Mouse (Mus musculus): ENCODE measurements around the gene Mier3. TPM values are rescaled to one million over a fixed set of nuclear protein-coding genes. Genes with fewer than 3 reads are reported as not detected.
A peak's percentile ranks its signal among the peaks of the same experiment; 100 is the strongest.

The Mier3 gene
- polyA plus RNA-seq (2017; shearing (Covaris generic)): 10 to 100 TPM; 15.0 to 19.9 (median 17.1) TPM

DNA sequence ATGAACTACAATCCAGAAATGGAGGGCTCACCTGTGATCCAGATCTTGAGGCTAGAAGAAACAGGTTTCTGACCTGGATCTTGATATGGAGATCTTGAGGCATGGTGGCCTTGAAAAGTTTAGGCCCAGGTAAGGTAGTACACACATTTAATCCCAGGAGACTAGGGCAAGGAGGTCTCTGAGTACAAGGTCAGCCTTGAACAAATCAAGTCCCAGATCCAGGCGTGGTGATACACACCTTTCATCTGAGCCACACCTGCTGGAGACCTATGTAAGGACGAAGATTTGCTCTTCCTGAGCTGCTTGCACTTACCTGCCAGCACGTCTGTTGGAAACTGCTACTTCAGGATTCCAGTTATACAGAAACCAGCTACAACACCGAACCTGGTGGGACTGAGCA lies at the start of gene Mier3:
Gene Mier3 (plus strand): TSS at position 301 of the 400 bp plus-strand sequence.
- ATAC-seq: no peak

DNA sequence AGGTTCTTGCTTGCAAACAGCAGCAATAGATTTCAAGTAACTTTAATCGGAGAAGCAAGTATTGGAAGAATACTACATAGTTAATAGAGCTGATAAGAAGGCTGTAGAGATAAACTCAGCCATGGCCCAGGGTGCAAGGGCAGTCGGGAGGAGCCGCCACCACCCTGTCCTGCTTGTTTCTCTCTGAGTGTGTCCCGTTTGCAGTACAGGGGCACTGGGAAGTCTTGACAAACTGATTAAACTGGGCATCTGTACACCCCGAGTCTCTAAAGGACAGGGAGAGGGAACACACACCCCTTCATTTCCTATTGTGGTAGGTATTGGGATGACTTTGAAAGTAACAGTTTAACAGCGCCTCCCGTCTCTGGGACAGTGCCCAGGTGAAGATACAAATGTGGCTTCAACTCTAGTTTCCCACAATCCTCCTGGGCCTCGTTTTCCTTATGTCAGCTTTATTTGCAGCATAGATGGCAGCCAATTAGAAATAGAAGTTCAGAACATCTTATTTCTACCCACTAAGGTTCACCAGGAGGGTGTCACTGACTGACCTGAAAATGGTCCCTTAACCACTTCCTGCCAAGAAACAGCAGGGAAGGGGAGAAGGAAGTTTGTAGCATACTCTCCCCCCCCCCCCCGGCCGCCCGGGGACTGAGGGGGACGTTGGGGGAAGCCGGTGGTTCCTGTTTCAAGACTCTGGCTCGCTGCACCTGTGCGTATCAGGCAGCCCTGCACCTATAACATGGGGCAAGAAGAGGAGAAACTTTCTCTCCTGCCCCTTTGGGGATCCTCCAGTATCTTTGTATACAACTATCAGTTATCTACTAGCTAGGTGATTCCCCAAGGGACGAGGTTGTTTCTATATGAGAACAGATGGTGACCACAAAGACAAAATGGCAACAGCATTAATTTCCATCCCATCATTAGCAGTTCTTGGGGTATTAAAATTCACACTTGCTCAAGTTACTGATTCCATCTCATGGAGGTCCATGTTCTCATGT lies 46.3 kb upstream of the Mier3 start:
- ATAC-seq: peak; percentile 50

DNA sequence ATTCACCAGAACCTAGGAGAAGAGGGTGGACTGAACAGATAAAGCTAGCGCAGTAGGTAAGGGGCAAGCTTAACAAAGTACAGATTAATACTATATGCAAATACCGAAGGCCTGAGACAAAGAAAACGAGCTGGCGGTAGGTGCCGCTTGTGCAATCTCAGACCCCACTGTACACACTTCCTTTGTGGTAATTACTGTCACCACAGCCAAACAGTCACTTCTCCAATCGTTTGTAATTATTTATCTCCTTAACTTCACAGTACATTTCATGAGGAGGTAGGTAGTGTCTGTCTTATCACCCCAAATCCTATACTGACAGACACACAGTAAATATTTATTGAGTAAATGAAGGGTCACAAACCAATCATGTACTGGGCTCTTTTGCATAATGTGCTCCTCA lies 40.5 kb upstream of the Mier3 start:
- ATAC-seq: no peak

- ATAC-seq: no peak
Measured at GRCm38 (mm10) chr13:111643636-111644035, 37.1 kb upstream of the Mier3 start.

DNA sequence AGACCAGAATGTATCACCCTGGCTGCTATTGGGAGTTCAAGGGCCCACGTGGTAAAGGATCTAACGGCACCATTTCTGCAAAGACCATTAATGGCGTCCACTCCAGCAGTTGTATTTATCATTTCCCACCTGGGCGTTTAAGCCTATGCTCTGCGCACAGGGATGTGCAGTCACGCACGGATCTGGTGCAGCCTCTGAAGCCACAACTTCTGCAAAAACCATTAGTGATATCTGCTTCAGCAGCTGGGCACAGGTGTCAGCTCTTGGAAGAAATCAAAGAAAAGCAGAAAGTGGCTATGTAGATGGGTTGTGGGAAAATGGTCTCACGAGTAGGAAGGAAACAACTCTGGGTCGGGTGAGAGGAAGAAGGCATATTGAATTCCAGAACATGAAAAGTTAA lies 34.6 kb upstream of the Mier3 start:
- ATAC-seq: no peak

- no peak for ATAC-seq
Measured at GRCm38 (mm10) chr13:111647279-111647678, 33.5 kb upstream of the Mier3 start.

GRCm38 (mm10) chr13:111651020-111651419 lies 29.8 kb upstream of the Mier3 start:
- ATAC-seq: no peak

GRCm38 (mm10) chr13:111655273-111655672 lies 25.5 kb upstream of the Mier3 start:
- ATAC-seq: peak; percentile 60

DNA sequence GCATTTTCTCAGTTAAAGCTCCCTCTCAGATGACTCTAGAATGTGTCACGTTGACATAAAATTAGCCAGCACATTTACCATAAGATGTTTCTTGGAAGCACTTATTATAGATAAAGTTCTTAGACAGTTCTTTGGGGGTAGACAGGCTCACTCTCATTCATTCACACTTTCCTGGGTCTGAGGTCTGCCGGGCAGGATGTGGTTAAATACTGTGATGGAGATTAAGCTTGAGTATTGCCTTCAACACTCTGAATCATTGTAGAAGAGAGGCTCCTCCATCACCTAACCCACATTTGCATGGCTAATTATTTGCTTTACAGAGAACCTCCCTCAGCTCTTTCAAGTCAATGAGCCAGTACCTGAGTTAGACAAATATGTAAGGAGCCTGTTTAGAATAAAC lies 24.9 kb upstream of the Mier3 start:
- ATAC-seq: peak; percentile 96

DNA sequence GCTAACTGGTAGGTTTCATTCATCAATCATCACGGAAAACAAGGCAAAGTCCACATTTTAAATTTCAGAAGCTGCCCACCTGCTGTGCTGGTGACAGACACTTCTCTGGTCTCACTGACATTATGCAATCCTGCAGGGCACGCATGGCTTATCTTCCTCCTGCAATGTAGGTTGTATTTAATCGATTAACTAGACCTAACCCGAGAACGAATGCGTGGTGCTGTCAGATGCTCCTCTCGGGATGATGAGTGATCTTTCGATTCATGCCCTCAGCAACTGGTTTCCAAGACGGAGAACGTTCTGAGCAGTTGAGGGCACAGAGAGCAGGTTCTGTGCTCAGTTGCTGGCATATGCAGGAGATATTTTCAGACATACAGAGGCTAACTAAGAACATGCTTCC lies 24.5 kb upstream of the Mier3 start:
- no peak for ATAC-seq

GRCm38 (mm10) chr13:111656769-111657168 lies 24.0 kb upstream of the Mier3 start:
- no peak for ATAC-seq

- ATAC-seq: no peak
Measured at GRCm38 (mm10) chr13:111658501-111659280, 22.1 kb upstream of the Mier3 start.

- no peak for ATAC-seq
Measured at GRCm38 (mm10) chr13:111659430-111659829, 21.3 kb upstream of the Mier3 start.

DNA sequence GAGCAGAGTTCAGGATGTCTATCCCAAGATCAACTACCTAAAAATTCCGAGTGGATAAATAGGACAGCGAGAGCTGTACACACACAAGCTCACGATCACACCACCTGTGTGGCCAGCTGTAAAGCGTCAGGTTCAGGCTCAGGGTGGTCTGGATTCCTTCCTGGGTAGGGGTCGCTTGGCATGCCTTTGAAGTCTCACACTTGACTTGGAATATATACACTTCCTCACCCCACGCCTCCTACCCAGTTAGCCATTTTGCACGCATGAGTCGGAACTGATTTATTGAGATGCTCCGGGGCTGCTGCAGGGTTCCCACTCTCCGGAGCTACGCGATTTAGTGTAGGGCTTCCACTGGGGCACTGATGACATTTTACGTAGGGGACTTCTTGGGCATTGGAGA lies 20.7 kb upstream of the Mier3 start:
- no peak for ATAC-seq

DNA sequence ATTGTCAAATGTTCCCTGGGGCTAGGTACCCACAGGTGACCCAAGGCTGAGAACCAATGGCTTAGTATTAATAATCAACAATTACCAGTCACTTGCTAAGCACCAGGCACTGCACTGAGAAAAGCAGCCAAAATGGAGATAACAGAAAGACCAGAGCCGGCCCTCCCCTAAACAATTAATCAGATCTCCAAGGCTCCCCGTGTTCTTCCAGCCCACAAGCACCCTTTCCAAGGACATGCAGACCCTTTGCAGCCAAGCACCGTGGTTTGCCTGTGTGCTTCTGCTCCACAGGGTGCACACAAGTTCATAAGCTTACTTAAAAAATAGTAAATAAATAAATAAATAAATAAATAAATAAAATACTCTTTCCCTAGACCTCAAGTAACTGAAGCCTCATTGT lies 20.2 kb upstream of the Mier3 start:
- no peak for ATAC-seq

GRCm38 (mm10) chr13:111668016-111668415 lies 12.8 kb upstream of the Mier3 start:
- no peak for ATAC-seq

DNA sequence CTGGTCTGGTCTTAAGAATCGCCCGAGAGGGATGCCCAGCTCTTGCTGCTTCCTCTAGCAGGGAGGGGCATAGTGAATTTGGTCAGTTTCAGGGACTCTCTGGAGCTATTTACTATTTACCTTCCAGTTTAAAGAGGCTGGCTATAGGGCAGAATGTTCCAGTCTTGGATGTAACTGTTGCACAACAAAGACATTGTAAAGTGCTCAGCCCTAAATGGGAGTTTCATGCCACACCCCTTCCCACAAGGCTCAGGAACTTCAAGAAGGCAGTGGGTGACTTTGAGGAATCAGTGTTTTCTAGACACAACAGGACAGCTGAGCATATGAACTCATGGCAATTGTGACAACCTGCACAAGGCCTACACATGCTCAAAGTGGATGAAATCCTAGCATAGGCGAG lies 3.9 kb upstream of the Mier3 start:
- ATAC-seq: no peak

DNA sequence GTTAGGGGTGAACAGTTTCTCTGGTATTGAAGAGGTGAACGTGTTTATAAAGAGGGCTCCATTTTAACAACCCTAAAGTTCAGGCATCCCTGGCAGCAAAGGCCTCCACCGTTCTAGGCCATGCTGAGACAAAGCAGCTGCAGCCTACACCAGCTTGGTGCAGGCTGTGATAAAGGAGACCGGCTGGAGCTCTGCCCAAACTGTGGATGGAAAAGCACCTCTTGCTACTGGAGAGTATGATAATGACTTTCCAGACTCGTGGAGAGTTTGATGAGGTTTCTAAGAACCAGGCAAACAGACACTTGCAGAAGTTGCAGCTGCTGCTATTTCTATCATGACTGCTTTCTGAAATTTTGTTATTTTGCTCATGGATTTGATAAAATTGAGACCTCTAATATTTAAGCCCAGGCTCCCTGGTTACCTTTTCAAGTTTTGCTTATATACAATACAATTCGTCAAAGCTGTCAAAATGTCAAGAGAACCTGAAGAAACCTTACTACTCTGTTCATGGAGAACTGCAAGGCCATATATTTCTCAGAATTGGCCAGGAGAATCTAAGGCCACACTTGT lies 3.4 kb downstream of the Mier3 start:
- ATAC-seq: no peak

- ATAC-seq: peak; percentile 92
Measured at GRCm38 (mm10) chr13:111685751-111686462, 5.1 kb downstream of the Mier3 start.

DNA sequence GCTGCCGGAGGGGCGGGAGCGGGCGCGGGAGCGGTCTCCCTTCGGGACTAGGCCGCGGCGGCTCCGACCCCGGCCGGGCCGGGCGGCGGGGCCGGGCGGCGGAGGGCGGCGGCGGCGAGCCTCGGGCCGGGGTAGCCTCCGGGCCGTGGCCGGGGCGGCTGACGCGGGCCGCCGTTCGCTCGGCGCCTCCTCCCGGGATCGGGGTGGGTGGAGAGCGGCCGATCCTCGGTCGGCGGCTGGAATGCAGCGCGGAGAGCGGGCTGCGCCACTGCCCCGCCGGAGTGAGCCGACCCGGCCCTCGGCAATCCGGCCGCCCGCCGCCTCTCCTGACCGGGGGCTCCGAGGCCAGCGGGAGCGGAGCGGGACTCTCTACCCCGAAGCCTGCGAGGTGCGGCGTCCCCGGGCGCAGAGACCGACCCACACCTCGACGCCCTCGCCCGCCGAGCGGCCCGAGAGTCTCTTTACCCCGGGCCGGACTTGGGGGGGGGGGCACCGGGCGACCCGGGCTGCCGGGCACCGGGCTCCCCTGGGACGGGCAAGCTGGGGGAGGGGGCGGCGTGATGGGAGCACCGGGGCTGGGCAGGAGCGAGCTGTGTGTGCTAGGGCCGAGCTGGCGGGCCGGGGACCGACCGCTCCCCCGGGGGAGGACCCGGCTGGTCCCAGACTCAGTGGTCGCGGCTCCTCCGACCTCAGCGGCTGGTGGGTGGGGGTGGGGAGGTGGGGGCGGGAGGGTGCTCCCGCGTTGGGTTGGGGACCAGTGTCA lies 5.9 kb downstream of the Mier3 start:
- ATAC-seq: peak; percentile 12

- ATAC-seq: peak; percentile 23
Measured at GRCm38 (mm10) chr13:111687285-111687781, 6.6 kb downstream of the Mier3 start.

- no peak for ATAC-seq
Measured at GRCm38 (mm10) chr13:111703396-111703795, 22.6 kb downstream of the Mier3 start.

Measured in inflammation-experienced regulatory T-cells, adult 6 months (primary cell).